Mouse (Mus musculus) stomach, postnatal 0 days (tissue): Measurements from ENCODE around the gene Il1r2.

Source experiments
- CTCF ChIP-seq: IDR thresholded peaks from 2 replicates; pipeline ENCODE4 v1.5.1; 2016; ENCODE audit warnings: antibody characterized with exemption, low read depth, mild to moderate bottlenecking, moderate library complexity
- EP300 ChIP-seq: optimal IDR thresholded peaks from 2 replicates; pipeline ENCODE3; 2016; ENCODE audit warnings: antibody characterized with exemption

- TF ChIP-seq CTCF = no peak
- no peak for TF ChIP-seq EP300
Observed at GRCm38 (mm10) chr1:40171878-40172277, 98.0 kb downstream of the Il1r2 start.
